ENCODE assay signal across 8 mouse cellular contexts in the genomic region with DNA sequence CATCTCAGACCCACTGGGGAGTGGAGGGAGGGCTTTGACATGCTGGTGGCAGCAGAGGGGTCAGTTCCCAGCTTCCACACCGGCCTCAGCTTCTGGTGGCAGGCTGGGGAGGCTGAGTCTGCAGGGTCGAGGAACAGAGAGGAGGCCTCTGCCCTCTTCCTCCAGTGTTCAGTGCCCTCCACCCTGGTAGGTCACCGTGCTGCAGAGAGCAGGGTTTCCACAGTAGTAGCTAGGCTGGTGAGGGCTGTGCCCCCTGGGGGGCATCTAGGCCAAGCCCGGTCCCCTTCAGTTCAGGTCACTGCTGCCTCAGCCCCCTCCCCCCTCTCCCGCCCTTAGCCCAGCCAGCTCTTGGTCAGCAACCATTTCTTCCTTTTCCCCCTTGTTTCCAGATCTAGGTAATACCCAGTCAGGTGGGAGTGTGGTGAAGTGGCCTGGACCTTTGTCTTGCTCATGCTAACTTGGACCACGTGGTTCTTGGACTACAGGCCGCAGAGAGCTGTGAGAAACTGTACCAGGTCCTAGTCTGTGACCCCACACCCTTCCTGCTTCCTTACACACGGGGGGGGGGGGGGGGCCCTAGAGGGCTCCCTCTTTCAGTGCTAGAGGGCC. TPM values are rescaled to one million over a fixed set of nuclear protein-coding genes. Genes with fewer than 3 reads are reported as not detected.
DNase-seq lines count a peak whose midpoint lies in the region; ATAC-seq and TF ChIP-seq lines count a peak whose summit lies in the region.

No protein-coding gene starts in this region.

- no peaks in the 10 kb centered on the region for H3K9me3 ChIP-seq in lung, embryonic 15.5 days
- no peaks in the 10 kb centered on the region for H3K9me3 ChIP-seq in forebrain, embryonic 16.5 days (ENCODE audit: control insufficient read depth, low read length)
- no peaks in the 10 kb centered on the region for H3K9me3 ChIP-seq in kidney, embryonic 15.5 days (replicated peaks)
- no peaks in the 10 kb centered on the region for H3K9me3 ChIP-seq in midbrain, postnatal 0 days (ENCODE audit: low read length)

- no peaks in the 10 kb centered on the region for H3K36me3 ChIP-seq in lung, embryonic 15.5 days
- no peaks in the 10 kb centered on the region for H3K36me3 ChIP-seq in forebrain, embryonic 16.5 days (ENCODE audit: control insufficient read depth, insufficient read depth)
- no peaks in the 10 kb centered on the region for H3K36me3 ChIP-seq in kidney, embryonic 15.5 days
- peaks cover 3% of the 10 kb centered on the region; the same call in 1 of the 2 replicates for H3K36me3 ChIP-seq in midbrain, postnatal 0 days (ENCODE audit: insufficient read depth, low read length)

- H3K27ac ChIP-seq in lung, embryonic 15.5 days = peak overlapping the region; percentile 88
- H3K27ac ChIP-seq in forebrain, embryonic 16.5 days (ENCODE audit: low read length) = peak overlapping the region; percentile 72
- peak overlapping the region; percentile 97 for H3K27ac ChIP-seq in kidney, embryonic 15.5 days
- H3K27ac ChIP-seq in midbrain, postnatal 0 days (ENCODE audit: low read depth, low read length) = peak overlapping the region; percentile 99

- 0 out of 2 replicates have a peak, but pooled peaks have one; percentile 3 for ATAC-seq in lung, embryonic 15.5 days (ENCODE audit: borderline replicate concordance, extremely low read depth, low FRiP score, low TSS enrichment)
- no peak for ATAC-seq in forebrain, embryonic 16.5 days
- ATAC-seq in kidney, embryonic 15.5 days (replicated peaks; ENCODE audit: low FRiP score) = peak; percentile 12
- ATAC-seq in midbrain, postnatal 0 days (ENCODE audit: low FRiP score) = no peak

- peak overlapping the region; percentile 62; the same call in 1 of the 2 replicates for H3K4me3 ChIP-seq in lung, embryonic 15.5 days
- peak overlapping the region; percentile 68 for H3K4me3 ChIP-seq in forebrain, embryonic 16.5 days (replicated peaks; ENCODE audit: low read length)
- peak overlapping the region; percentile 87 for H3K4me3 ChIP-seq in kidney, embryonic 15.5 days (replicated peaks)
- H3K4me3 ChIP-seq in midbrain, postnatal 0 days (ENCODE audit: low read depth, low read length) = peak overlapping the region; percentile 97

- no peak for TF ChIP-seq CTCF in midbrain, postnatal 0 days (IDR thresholded peaks at IDR 0.05)

- H3K9ac ChIP-seq in lung, embryonic 15.5 days = peak overlapping the region; percentile 42
- H3K9ac ChIP-seq in forebrain, embryonic 16.5 days (replicated peaks; ENCODE audit: low read depth, low read length) = peak overlapping the region; percentile 91
- H3K9ac ChIP-seq in kidney, embryonic 15.5 days = peak overlapping the region; percentile 95
- H3K9ac ChIP-seq in midbrain, postnatal 0 days (replicated peaks; ENCODE audit: low read length, poor library complexity, severe bottlenecking) = peak overlapping the region; percentile 100

- 19% methylated on average over 8 of the region's 8 CpGs for WGBS in lung, embryonic 15.5 days
- WGBS in forebrain, embryonic 16.5 days = 9% methylated on average over 8 of the region's 8 CpGs
- 8% methylated on average over 8 of the region's 8 CpGs for WGBS in kidney, embryonic 15.5 days
- WGBS in midbrain, postnatal 0 days = 8% methylated on average over 8 of the region's 8 CpGs

- peaks cover 56% of the 10 kb centered on the region for H3K4me1 ChIP-seq in lung, embryonic 15.5 days
- H3K4me1 ChIP-seq in forebrain, embryonic 16.5 days (replicated peaks; ENCODE audit: control insufficient read depth, insufficient read depth, low read length) = peaks cover 58% of the 10 kb centered on the region
- peaks cover 61% of the 10 kb centered on the region for H3K4me1 ChIP-seq in kidney, embryonic 15.5 days
- H3K4me1 ChIP-seq in midbrain, postnatal 0 days (ENCODE audit: insufficient read depth, low read length) = peaks cover 24% of the 10 kb centered on the region

- DNase-seq in lung, postnatal 25 days (ENCODE audit: low spot score) = no peak
- DNase-seq in midbrain, postnatal 0 days (ENCODE audit: low spot score) = peak; percentile 42
- DNase-seq in thymus, postnatal 25 days = no peak
- DNase-seq in adrenal gland, postnatal 14 days = no peak
- DNase-seq in layer of hippocampus, postnatal 10 days (ENCODE audit: low spot score in 2 of 2) = no peak

- no peaks in the 10 kb centered on the region for H3K27me3 ChIP-seq in lung, embryonic 15.5 days
- no peaks in the 10 kb centered on the region for H3K27me3 ChIP-seq in forebrain, embryonic 16.5 days (replicated peaks; ENCODE audit: control insufficient read depth, insufficient read depth, low read length)
- H3K27me3 ChIP-seq in kidney, embryonic 15.5 days = no peaks in the 10 kb centered on the region
- no peaks in the 10 kb centered on the region for H3K27me3 ChIP-seq in midbrain, postnatal 0 days (ENCODE audit: insufficient read depth, low read length)

- H3K4me2 ChIP-seq in lung, embryonic 15.5 days = peak overlapping the region; percentile 92
- peak overlapping the region; percentile 97 for H3K4me2 ChIP-seq in forebrain, embryonic 16.5 days (ENCODE audit: low read length)
- peak overlapping the region; percentile 90 for H3K4me2 ChIP-seq in kidney, embryonic 15.5 days
- peak overlapping the region; percentile 95 for H3K4me2 ChIP-seq in midbrain, postnatal 0 days (ENCODE audit: low read depth, low read length, poor library complexity, severe bottlenecking)

RNA-seq across cellular contexts. Expression of a gene that starts 6.1 kb away (rescaled TPM):
- polyA plus RNA-seq in lung, embryonic 15.5 days (2015; fragmentation: Nextera tagmentation; extraction: Ambion mirVana) = 8.7 and 9.2 TPM in 2 replicates
- 14.5 and 14.8 TPM in 2 replicates for polyA plus RNA-seq in forebrain, embryonic 16.5 days (2015; fragmentation: Nextera tagmentation; extraction: Ambion mirVana)
- polyA plus RNA-seq in kidney, embryonic 15.5 days (2015; fragmentation: Nextera tagmentation; extraction: Ambion mirVana) = 11.8 and 14.1 TPM in 2 replicates
- 39.9 and 49.8 TPM in 2 replicates for total RNA-seq in midbrain, postnatal 0 days (2014; rRNA removed)
- polyA plus RNA-seq in midbrain, postnatal 0 days (2015; fragmentation: Nextera tagmentation; extraction: Ambion mirVana) = 5.9 and 9.5 TPM in 2 replicates
- 12.4 and 17.2 TPM in 2 replicates for total RNA-seq in adrenal gland, postnatal 14 days (2021)
- total RNA-seq in layer of hippocampus, postnatal 10 days (2021) = 10 to 100 TPM; 21.9 to 26.0 TPM

Comparison
In these comparisons a context has a peak if more than half of its experiments do, and no peak if none do; other contexts are left out.
1. ATAC-seq: peak in lung, embryonic 15.5 days (single experiment) and kidney, embryonic 15.5 days (single experiment); none in forebrain, embryonic 16.5 days (single experiment) and midbrain, postnatal 0 days (single experiment).
2. H3K9ac ChIP-seq: peak in every context shown above with its lines; median percentile 100 in midbrain, postnatal 0 days; 95 in kidney, embryonic 15.5 days; 91 in forebrain, embryonic 16.5 days; 42 in lung, embryonic 15.5 days.
3. Peak in every context shown above with its lines, with median percentiles within 50 percentile points of each other: H3K27ac ChIP-seq, H3K4me2 ChIP-seq and H3K4me3 ChIP-seq.